Mouse (Mus musculus): ENCODE measurements around the gene Tspan9. TPM values are rescaled to one million over a fixed set of nuclear protein-coding genes. Genes with fewer than 3 reads are reported as not detected.

Gene Tspan9
- polyA plus RNA-seq, 1 experiment from 2014 or later: 66.0 TPM

DNA sequence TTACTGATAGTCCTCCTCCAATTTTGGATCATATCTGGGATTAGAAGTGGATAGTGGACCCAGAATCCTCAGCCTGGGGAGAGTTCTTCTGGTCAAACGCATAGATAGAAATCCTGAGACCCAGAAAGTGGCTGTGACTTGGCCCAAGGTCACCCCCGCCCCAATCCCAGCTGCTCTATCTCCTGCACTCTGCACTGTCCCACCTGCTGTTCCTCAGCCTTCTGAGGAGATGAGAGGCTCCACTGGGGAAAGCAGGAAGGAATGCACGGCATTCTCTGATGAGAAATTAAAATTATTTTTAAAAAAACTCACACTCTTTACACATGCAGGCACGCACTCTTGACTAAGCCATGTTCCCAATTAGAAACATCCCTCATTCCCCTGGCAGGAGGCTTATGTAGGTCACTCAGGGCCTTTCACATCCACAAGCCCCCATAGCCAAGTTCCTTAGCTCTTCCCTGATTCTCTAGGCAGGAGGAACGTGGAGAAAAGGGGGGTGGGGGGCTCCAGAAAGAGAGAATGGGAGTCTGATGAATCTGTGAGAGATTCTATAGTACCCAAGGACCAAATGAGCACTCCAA lies 135.3 kb downstream of the Tspan9 start:
- DNase-seq (ENCODE audit: low spot score): no peak
- Histone ChIP-seq H3K36me3 (ENCODE audit: control insufficient read depth, insufficient read depth, low read length) (no peaks in the 10 kb centered on the region), H3K4me1 (ENCODE audit: control insufficient read depth, insufficient read depth, low read length) (peaks cover 23% of the 10 kb centered on the region), H3K4me3 (ENCODE audit: low read depth, low read length) (no peak overlapping the region), H3K4me2 (ENCODE audit: low read depth) (no peak overlapping the region), H3K9me3 (ENCODE audit: control insufficient read depth, low read length) (no peaks in the 10 kb centered on the region), H3K27me3 (ENCODE audit: control insufficient read depth, insufficient read depth, low read length) (no peaks in the 10 kb centered on the region), H3K27ac (ENCODE audit: low read depth, low read length) (no peak overlapping the region), H3K9ac (ENCODE audit: low read length) (no peak overlapping the region)
- ATAC-seq (ENCODE audit: insufficient read depth, low FRiP score, low TSS enrichment): no peak
- WGBS: 72% methylated on average over 5 of the region's 5 CpGs

DNA sequence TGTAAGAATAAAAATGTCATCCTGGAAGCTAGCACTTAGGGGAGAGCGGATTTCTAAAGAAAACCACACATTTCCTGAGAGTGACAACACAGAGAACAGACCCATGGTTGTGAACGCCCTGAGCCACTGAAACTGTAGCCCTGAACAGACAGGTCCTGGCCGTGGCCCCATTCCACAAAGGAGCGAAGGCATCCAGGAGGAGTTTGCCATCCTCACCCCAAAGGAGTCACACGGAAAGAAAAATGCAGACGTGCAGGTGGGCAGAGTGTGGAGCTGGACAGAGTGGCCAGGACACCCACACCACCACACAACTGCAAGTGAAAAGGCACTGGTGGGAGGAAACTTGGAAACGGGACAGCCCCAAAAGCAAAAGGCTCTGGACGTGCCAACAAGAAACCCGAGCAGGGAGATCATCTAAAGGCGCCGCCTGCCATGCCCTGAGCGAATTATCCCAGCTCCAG lies 136.1 kb downstream of the Tspan9 start:
- WGBS: 79% methylated on average over 12 of the region's 12 CpGs
- no peaks in the 10 kb centered on the region for H3K36me3 ChIP-seq (ENCODE audit: control insufficient read depth, insufficient read depth, low read length)
- H3K9me3 ChIP-seq (ENCODE audit: control insufficient read depth, low read length): no peaks in the 10 kb centered on the region
- H3K4me3 ChIP-seq (ENCODE audit: low read depth, low read length): no peak overlapping the region
- no peaks in the 10 kb centered on the region for H3K27me3 ChIP-seq (ENCODE audit: control insufficient read depth, insufficient read depth, low read length)
- H3K4me1 ChIP-seq (ENCODE audit: control insufficient read depth, insufficient read depth, low read length): peaks cover 17% of the 10 kb centered on the region
- no peak for ATAC-seq (ENCODE audit: insufficient read depth, low FRiP score, low TSS enrichment)
- no peak overlapping the region for H3K27ac ChIP-seq (ENCODE audit: low read depth, low read length)
- DNase-seq (ENCODE audit: low spot score): no peak
- H3K9ac ChIP-seq (ENCODE audit: low read length): no peak overlapping the region
- no peak overlapping the region for H3K4me2 ChIP-seq (ENCODE audit: low read depth)

DNA sequence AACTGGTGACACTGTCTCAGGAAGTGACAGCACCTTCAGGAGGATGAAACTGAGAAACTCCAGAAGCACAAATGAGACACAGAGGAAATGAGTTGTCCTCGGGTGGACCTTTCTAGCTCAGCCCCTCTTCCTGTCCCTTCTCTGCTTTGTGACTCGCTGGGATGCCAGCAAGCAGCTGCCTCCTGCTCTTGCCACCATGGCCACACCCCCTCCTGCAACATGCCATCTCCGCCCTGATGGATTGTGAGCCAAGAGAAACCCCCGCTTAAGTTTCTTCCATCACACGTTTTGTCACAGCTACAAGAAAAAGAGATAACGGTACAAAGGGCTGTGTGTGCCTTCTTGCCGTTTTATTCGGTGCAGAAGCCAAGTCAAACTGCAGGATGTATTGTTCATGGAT lies 137.2 kb downstream of the Tspan9 start:
- Histone ChIP-seq H3K4me2 (ENCODE audit: low read depth) (no peak overlapping the region), H3K9me3 (ENCODE audit: control insufficient read depth, low read length) (no peaks in the 10 kb centered on the region), H3K36me3 (ENCODE audit: control insufficient read depth, insufficient read depth, low read length) (no peaks in the 10 kb centered on the region), H3K9ac (ENCODE audit: low read length) (no peak overlapping the region), H3K27ac (ENCODE audit: low read depth, low read length) (no peak overlapping the region), H3K27me3 (ENCODE audit: control insufficient read depth, insufficient read depth, low read length) (no peaks in the 10 kb centered on the region), H3K4me3 (ENCODE audit: low read depth, low read length) (no peak overlapping the region), H3K4me1 (ENCODE audit: control insufficient read depth, insufficient read depth, low read length) (peaks cover 17% of the 10 kb centered on the region)
- 48% methylated on average over 8 of the region's 8 CpGs for WGBS
- DNase-seq (ENCODE audit: low spot score) (no peak), ATAC-seq (ENCODE audit: insufficient read depth, low FRiP score, low TSS enrichment) (no peak)

DNA sequence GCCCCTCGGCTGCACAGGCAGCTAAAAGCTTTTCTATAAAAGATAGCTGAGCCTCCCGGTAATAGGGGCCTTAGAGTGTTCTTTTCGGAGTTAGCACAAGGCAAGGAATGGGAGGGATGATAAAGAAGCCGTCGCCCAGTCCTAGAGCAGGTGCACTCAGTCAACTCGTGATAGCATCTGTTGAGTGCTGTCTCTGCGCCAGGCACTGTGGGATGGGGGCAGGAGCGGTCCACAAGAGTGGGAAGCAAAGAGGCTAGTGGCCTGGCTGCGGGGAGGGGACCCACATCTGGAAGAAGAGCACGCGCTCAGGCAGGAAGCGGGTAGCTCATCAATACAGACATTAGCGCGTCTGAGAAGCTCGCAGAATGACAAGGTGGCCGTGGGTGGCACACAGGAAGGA lies 138.8 kb downstream of the Tspan9 start:
- no peak overlapping the region for H3K4me2 ChIP-seq (ENCODE audit: low read depth)
- H3K4me1 ChIP-seq (ENCODE audit: control insufficient read depth, insufficient read depth, low read length): peaks cover 8% of the 10 kb centered on the region; the same call in 1 of the 2 replicates
- 86% methylated on average over 16 of the region's 16 CpGs for WGBS
- H3K4me3 ChIP-seq (ENCODE audit: low read depth, low read length): no peak overlapping the region
- no peak overlapping the region for H3K27ac ChIP-seq (ENCODE audit: low read depth, low read length)
- no peaks in the 10 kb centered on the region for H3K27me3 ChIP-seq (ENCODE audit: control insufficient read depth, insufficient read depth, low read length)
- no peaks in the 10 kb centered on the region for H3K9me3 ChIP-seq (ENCODE audit: control insufficient read depth, low read length)
- no peak for ATAC-seq (ENCODE audit: insufficient read depth, low FRiP score, low TSS enrichment)
- DNase-seq (ENCODE audit: low spot score): no peak
- H3K9ac ChIP-seq (ENCODE audit: low read length): no peak overlapping the region
- H3K36me3 ChIP-seq (ENCODE audit: control insufficient read depth, insufficient read depth, low read length): no peaks in the 10 kb centered on the region

DNA sequence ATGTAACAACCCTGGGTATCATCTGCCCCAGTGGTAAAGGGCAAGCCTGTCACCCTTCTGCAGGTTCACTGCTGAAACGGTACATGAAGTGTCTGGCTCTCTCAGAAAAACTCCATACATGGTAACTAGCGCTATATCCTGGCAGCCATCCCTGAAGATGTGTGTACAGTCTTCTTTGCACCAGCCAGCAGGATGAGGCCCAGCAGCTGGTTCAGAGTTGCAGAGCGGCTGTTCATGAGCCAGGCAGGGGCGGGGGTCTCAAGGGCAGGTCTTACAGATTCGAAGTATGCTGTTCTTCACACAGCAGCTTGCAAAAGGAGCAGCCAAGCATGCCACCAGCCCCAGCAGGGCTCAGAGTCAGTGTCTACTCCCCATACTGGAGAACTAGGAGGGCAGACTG lies 139.9 kb downstream of the Tspan9 start:
- H3K4me1 ChIP-seq (ENCODE audit: control insufficient read depth, insufficient read depth, low read length): peaks cover 8% of the 10 kb centered on the region; the same call in 1 of the 2 replicates
- DNase-seq (ENCODE audit: low spot score) (no peak), ATAC-seq (ENCODE audit: insufficient read depth, low FRiP score, low TSS enrichment) (no peak)
- H3K36me3 ChIP-seq (ENCODE audit: control insufficient read depth, insufficient read depth, low read length): no peaks in the 10 kb centered on the region
- no peaks in the 10 kb centered on the region for H3K27me3 ChIP-seq (ENCODE audit: control insufficient read depth, insufficient read depth, low read length)
- no peak overlapping the region for H3K4me3 ChIP-seq (ENCODE audit: low read depth, low read length)
- no peaks in the 10 kb centered on the region for H3K9me3 ChIP-seq (ENCODE audit: control insufficient read depth, low read length)
- H3K9ac ChIP-seq (ENCODE audit: low read length): no peak overlapping the region
- no peak overlapping the region for H3K27ac ChIP-seq (ENCODE audit: low read depth, low read length)
- no peak overlapping the region for H3K4me2 ChIP-seq (ENCODE audit: low read depth)
- WGBS: 81% methylated on average over 5 of the region's 5 CpGs

DNA sequence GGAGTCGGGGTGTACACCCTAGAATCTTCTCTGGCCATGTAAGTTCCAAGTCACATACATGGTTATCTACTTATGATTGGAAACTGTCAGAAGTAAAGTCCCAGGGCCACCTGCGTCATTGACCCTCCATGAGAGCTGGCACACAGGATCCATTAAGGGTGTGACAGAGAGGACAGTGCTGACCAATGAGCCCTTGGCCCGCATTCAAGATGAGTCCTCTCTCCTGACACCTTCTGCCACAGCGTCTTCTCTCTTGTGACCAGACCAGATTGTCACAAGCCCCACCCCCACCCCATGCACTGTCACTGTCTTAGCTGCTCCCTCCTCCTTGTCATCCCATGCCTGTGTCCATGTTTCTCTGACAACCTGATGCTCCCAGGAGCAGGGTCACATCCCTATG lies 140.7 kb downstream of the Tspan9 start:
- Histone ChIP-seq H3K27me3 (ENCODE audit: control insufficient read depth, insufficient read depth, low read length) (no peaks in the 10 kb centered on the region), H3K36me3 (ENCODE audit: control insufficient read depth, insufficient read depth, low read length) (no peaks in the 10 kb centered on the region), H3K4me2 (ENCODE audit: low read depth) (no peak overlapping the region), H3K9ac (ENCODE audit: low read length) (no peak overlapping the region), H3K4me1 (ENCODE audit: control insufficient read depth, insufficient read depth, low read length) (peaks cover 8% of the 10 kb centered on the region; the same call in 1 of the 2 replicates), H3K27ac (ENCODE audit: low read depth, low read length) (no peak overlapping the region), H3K4me3 (ENCODE audit: low read depth, low read length) (no peak overlapping the region), H3K9me3 (ENCODE audit: control insufficient read depth, low read length) (no peaks in the 10 kb centered on the region)
- no peak for ATAC-seq (ENCODE audit: insufficient read depth, low FRiP score, low TSS enrichment)
- 78% methylated on average over 4 of the region's 4 CpGs for WGBS
- DNase-seq (ENCODE audit: low spot score): no peak

DNA sequence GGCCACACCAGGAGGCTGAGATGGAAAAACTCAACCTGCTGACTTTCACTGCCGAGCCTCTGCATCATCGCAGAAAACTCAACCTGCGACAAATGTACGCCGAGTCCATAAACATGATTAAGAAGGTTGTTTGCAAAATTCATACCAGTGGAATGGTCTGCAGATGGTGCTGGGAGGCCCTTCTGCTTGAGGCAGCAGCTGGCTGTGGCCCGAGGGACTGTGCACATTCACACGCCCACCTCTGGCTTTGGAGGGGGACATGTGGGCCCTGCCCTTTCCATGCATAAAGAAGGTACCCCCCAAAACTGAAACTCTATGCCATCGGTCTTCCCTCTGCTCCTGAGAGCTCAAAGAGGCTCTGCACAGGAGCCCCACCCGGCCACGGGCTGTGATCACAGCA lies 141.3 kb downstream of the Tspan9 start:
- Histone ChIP-seq H3K9ac (ENCODE audit: low read length) (no peak overlapping the region), H3K36me3 (ENCODE audit: control insufficient read depth, insufficient read depth, low read length) (no peaks in the 10 kb centered on the region), H3K4me3 (ENCODE audit: low read depth, low read length) (no peak overlapping the region), H3K27me3 (ENCODE audit: control insufficient read depth, insufficient read depth, low read length) (no peaks in the 10 kb centered on the region), H3K9me3 (ENCODE audit: control insufficient read depth, low read length) (no peaks in the 10 kb centered on the region), H3K4me2 (ENCODE audit: low read depth) (no peak overlapping the region), H3K4me1 (ENCODE audit: control insufficient read depth, insufficient read depth, low read length) (peaks cover 8% of the 10 kb centered on the region; the same call in 1 of the 2 replicates), H3K27ac (ENCODE audit: low read depth, low read length) (no peak overlapping the region)
- ATAC-seq (ENCODE audit: insufficient read depth, low FRiP score, low TSS enrichment) (no peak), DNase-seq (ENCODE audit: low spot score) (no peak)
- 57% methylated on average over 10 of the region's 10 CpGs for WGBS

DNA sequence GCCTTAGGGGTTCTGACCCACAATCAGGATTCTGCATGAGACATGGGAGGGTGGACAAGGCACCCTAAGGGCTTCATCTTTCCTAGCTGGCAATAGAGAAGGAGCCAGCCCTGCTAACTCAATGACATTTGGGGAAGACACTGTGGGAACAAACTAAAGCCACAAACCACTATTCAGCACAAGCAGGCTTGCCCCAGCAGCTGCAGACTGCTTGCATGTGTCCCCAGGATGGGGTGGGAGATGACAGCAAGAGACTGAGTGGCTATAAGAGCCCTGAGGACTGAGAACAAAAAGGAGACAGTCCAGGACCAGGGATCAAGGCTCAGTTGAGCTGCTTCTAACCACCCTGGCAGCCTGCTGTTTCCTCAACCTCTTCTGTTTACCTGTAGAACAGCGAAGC lies 141.8 kb downstream of the Tspan9 start:
- 42% methylated on average over 1 of the region's 1 CpGs for WGBS
- DNase-seq (ENCODE audit: low spot score): no peak
- no peaks in the 10 kb centered on the region for H3K36me3 ChIP-seq (ENCODE audit: control insufficient read depth, insufficient read depth, low read length)

DNA sequence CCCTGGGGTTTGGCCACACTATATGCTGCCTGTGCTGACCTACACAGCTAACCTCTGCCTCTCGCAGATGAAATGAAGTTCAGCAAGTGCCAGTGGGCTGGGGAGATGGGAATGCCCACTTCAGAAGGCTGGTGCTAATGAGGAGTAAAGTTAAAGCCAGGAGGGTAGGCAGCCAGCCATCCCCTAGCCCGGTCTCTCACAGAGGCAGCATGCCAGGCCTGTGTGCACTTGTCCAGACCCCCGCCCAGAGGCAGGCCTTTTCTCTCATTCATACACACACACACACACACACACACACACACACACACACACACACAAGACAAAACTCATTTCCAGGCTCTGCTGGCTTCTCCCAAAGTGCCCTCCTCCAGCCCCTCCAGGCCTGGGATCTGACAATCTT lies 142.6 kb downstream of the Tspan9 start:
- DNase-seq (ENCODE audit: low spot score) (no peak), ATAC-seq (ENCODE audit: insufficient read depth, low FRiP score, low TSS enrichment) (no peak)
- Histone ChIP-seq H3K27me3 (ENCODE audit: control insufficient read depth, insufficient read depth, low read length) (no peaks in the 10 kb centered on the region), H3K9ac (ENCODE audit: low read length) (no peak overlapping the region), H3K27ac (ENCODE audit: low read depth, low read length) (no peak overlapping the region), H3K4me1 (ENCODE audit: control insufficient read depth, insufficient read depth, low read length) (peaks cover 8% of the 10 kb centered on the region; the same call in 1 of the 2 replicates), H3K4me2 (ENCODE audit: low read depth) (no peak overlapping the region), H3K4me3 (ENCODE audit: low read depth, low read length) (no peak overlapping the region), H3K36me3 (ENCODE audit: control insufficient read depth, insufficient read depth, low read length) (no peaks in the 10 kb centered on the region), H3K9me3 (ENCODE audit: control insufficient read depth, low read length) (no peaks in the 10 kb centered on the region)
- 94% methylated on average over 3 of the region's 3 CpGs for WGBS

More for the DNA sequence above, 141.8 kb downstream of the Tspan9 start:
- Histone ChIP-seq H3K9me3 (ENCODE audit: control insufficient read depth, low read length) (no peaks in the 10 kb centered on the region), H3K9ac (ENCODE audit: low read length) (no peak overlapping the region), H3K27me3 (ENCODE audit: control insufficient read depth, insufficient read depth, low read length) (no peaks in the 10 kb centered on the region), H3K4me3 (ENCODE audit: low read depth, low read length) (no peak overlapping the region), H3K4me1 (ENCODE audit: control insufficient read depth, insufficient read depth, low read length) (peaks cover 8% of the 10 kb centered on the region; the same call in 1 of the 2 replicates), H3K27ac (ENCODE audit: low read depth, low read length) (no peak overlapping the region), H3K4me2 (ENCODE audit: low read depth) (no peak overlapping the region)
- no peak for ATAC-seq (ENCODE audit: insufficient read depth, low FRiP score, low TSS enrichment)

All from neural tube, embryonic 11.5 days (tissue).